Mouse (Mus musculus) ES-CJ7 (cell line): ENCODE results near the gene Copb1.

Experiments used
- DNase-seq: peaks from one replicate; pipeline ENCODE4 v3.0.0; 2011; ENCODE audit warnings: low read depth, low spot score

Copb1 gene

DNA sequence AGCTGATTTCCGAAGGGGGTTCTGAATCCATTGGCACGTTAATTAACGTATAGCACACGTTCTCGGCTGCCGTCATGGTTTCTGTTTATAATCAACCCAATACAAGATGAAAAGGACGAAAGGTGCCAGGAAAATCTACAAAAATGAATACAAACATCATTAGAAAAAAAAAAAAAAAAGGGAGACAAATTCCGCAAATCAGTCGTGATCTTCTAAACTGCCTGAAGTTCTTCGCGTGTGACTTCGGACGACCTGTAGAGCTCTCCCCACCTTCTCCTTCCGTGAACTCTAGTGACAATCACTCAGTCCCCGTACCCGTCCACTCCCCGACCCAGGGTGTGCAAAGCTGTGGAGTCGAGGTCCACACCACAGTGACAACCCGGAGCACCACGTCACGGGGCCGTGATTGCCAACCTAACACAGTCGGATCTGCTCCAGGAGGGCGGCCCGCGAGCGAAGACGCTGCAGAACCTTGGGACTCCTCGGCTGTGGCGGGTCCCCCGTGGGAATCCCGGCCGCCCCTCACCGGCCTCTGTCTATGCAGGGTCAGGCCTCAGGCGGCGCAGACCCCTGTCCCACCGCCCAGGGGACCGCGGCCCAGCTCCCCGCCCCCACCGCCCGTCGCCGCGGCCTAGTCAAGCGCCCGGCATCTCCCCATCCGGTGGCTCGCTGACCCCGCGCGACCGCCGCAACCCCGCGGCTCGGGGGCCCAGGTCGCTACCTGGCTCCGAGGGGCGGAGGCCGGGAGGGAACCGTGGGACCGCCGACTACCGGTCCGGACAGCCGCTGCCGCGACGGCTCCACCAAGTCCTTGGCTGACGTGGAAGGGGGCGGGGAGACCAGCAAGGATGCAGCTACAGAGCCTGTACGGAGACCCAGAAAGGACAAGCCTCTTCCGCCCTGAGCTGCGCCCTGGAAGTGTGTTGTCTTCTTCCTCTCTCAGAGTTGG, at the start of gene Copb1:
Copb1 (minus strand) TSS at position 827 of the 949 bp plus-strand sequence.
- peak; percentile 91 for DNase-seq

DNA sequence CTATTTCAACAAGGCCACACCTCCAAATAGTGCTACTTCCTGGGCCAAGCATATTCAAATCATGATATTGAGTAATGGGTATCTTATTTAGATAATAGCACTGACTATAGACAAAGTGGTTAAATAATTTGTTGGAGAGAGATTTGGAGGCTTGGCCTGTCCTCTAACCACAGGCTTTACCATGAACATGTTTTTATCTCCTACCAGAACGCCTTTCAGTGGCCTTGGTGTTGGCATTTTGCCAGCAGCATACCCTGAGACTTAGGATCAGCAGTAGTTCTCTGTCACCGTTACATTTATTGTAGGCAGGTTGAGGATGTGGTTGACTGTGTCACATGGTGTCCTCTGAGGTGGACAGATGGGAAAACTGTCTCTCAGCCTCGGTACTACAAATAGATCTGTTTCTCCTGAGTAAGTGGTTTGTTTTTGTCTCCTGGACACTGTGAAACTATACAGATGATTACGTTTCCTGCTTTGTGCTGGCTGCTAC, 46.8 kb upstream of the Copb1 start:
- DNase-seq, result no peak

DNA sequence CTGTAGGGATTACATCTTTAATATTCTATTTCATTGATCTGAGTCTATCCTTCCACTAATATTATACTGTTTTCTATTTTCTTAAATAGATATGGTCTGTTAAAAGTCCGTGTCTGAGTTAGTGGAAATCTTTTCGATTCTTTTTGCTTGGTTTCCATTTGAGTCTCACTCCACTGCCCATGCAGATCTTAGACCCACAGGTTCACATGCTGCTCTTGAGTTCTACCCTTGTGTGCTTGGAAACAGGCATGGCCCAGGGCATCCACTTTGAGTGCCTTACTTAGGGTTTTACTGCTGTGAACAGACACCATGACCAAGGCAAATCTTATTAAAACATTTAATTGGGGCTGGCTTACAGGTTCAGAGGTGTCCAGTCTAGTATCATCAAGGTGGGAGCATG, 46.3 kb upstream of the Copb1 start:
- no peak for DNase-seq

DNA sequence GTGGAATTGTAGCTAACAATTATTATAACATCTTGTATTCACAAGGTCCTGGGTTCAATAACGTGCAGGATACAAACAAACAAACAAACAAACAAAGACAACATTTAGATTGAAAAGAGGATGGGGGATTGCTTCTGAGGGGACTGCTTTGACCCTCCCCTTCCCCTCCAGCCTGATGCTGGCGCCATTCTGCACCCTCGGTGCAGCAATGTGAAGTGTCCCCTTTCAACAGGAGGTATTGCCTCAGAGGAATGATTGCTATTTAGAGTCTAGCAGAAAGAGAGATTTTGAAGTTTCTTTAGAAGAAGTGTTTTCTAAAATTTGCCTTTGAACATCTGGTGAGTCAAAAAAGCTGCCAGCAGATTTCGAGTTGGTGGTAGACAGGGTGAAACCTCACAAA, 44.7 kb upstream of the Copb1 start:
- DNase-seq, result no peak

DNA sequence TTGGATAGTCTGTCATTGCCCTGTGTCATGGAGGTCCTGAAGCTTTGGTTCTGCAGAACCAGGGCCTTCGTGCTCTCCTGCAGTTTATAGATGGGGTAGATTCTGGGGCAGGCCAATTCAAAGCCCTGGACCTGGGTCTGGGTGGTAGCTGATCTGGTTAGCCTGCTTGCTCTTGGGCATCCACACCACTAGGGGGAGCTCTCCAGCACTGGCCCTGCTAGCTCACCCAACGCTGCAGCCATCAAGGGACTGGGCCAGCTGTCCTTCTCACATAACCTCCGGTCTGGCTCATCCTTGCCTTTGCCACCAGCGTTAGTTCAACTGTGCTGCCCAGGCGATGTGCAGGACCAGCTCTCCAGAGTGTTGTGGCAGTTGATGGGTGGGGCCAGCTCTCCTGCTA, 40.2 kb upstream of the Copb1 start:
- DNase-seq, result no peak

DNA sequence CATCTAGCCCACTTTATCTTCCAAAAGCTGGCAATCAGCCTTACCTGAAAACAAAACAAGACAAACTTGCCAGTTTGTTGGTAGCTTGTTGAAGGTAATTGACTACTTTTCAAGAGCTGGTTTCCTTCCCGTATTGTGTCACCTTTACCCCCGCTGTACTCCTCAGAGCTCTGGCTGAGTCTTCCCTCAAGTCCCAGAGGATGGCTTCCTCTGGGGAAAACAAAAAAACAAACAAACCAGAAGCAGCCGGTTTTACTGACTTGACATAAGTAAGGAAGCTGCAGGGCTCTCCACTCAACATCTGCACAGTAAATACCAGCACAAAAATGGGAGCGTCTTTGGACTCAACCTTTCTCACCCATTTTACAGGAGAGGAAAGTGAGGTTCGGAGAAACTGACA, 39.4 kb upstream of the Copb1 start:
- DNase-seq, result no peak

DNA sequence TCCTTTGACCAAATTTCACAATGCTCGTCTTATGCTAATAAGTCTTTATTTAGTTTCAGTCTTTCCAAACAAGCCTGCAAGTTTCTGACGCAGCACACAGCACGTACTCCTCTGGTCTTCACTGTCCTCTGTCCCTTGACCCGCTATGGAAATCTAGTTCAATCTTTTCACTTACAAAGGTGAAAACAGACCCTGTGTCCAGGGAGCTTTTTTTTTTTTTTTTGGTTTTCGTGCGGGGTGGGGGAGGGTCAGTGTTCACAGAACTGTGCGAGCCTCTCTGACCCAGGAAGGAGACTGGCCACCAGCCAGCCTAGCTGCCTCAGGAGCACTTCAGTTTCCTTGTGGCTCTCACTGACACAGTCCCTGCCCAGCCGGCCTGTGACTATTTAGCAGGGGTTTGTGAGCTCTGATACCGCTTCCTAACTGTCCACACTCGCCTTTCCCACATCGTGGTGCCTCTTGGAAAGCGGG, 38.0 kb upstream of the Copb1 start:
- DNase-seq, result no peak

DNA sequence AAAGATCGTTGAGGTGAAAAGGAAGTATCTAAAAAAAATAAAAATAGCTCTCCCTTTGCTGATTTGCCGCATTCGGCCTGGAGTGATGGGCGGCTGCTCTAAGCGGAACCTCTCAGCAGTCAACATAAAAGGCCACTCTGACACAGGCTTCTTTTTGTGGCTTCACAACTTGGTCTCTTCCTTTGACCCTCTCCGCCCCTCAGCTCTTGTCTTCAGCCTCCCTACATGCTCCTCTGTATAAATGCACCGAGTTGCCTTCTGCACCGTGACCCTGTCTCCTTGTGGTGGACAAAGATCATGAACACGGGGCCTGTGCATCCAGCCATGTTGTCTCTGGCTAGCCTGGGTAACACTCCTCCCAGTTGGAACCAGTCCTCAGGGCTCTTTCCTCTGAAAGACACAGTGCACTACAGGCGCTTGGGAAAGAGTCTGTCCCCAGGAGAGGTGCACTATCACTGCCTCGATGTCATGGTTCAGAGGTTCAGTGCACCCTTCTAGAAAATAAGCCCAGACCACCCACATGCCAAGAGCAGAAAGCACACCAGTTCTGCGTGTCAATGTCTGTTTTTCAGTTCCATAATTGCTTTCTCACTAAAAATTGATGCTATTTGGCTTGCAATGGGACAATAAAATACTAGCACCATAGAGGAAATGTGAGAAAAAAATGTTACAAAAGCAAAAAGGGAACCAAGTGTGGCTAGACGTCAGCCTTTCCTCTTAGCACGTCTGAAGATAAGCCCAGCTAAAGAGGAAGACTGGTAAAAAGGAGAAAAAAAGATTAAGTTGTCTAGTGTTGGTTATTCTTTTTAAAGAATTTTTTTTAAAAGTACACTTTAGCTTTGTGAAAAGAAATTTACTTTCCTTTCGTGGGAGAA, 37.2 kb upstream of the Copb1 start:
- DNase-seq, result no peak

DNA sequence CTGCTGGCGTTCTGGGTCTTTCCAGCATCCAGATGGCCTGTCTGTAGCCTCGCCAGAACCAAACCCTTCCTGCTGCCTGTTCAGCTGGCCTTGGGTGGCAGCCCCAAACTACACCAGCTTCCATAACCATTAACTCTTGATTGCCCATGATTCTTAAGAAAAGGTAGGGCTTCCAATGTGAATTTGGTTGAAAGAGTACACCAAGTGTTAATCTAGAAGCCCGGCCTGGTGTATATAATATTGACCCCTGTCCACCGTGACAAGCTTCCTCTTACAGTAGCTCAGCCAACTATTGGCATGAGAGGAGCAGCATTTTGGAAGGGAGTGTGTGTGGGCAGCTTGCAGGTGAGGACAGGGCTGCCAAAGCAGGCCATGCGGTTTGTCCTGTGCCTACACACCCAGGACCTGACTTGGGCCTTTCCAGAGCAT, 35.6 kb upstream of the Copb1 start:
- DNase-seq, result no peak

DNA sequence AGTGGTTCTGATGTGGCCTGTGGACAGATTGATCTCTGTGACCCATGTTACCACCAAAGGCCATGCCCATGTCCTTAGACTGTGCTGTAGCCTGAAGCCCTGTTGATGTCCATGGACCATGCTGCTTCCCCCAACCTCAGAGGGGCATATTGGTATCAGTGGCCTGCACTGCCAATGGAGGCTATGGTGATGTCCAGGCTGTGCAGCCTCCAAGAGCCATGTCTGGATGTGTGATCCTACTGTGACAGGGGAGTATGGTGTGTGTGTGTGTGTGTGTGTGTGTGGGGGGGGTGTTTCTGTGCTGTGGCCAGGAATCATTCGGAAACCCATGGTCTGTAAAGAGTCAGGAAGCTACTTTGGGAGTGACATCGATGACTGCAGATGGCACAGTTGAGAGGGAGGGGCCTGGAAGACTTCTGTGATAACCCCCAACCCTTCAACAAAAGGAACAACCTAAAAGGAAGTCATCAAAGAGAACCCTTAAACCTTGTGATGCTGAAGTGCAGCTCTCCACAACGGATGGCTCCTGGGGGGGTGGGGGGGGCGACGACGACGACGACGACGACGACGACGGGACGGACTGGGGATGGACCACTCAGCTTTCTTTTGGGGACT, 29.9 kb upstream of the Copb1 start:
- DNase-seq, result no peak

DNA sequence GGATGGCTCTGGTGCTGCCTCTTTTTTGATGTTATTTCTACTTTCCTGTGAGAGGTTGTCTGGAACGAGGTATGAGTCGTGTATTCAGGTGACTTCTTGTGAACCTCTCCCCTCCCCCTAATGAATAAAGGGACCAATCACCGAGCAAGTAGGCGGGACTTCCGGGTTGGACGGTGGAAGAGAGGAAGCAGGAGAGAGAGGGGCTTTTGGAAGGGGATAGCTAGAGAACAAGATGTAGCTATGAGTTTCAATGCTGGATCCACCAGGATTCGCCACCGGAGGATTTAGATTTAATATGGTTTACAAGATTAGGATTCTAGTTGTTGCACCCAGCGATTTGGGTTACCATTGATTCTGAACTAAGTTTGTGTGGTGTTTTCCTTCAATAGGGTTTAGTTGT, 28.5 kb upstream of the Copb1 start:
- DNase-seq, result no peak

DNA sequence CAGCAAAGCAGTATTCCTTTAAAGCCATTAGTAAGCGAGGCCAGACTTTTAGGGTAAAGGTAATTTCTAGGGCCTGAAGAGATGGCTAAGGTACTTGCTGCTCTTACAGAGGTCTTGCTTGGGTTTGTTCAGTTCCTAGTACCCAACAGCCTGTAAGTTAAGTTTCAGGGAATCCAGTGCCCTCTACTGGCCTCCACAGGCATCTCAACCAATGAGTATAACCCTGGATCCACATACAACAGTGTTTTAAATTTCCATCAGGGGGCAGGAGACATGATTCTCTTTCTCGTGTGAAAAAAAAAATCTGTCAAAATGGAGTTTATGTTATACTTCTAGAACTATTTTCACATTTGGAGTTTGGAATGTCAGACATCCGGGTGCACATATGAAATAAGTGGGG, 27.2 kb upstream of the Copb1 start:
- peak; percentile 79 for DNase-seq

DNA sequence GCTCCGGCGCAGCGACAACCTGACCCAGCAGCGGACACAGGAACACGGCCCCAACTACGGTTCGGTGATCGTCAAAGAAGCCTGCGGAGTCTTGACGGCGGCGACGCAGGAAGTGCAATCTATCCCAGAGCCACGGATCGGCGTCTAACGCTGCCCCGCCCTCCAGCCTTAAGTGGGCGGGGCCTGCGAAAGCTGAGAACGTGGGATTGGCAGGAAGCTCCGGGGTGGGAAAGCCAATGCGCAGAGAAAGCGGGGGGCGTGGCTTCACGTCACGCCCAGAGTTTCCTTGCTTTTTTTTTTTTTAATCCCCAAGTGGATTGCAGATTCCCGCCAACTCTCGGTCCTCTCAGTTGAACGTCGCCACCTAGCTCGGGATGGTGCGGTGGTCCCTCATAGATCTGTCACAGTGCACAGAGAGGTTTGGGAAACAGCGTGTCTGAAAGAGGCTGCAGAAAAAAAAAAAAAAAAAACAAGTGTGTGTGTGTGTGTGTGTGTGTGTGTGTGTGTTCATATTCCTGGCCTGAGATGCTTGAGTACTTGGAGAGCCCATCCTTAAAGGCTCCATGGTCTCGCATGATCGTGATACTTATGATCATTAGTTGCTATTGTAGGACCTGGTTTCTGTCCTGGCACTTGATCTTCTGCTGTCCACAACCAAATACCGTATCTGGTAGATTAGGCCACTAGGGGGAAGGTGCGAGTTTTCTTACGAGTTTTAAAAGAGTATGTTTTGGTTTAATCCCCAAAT, 21.7 kb upstream of the Copb1 start, which contains the start of gene Psma1:
Psma1 (minus strand) TSS at position 114 of the 748 bp plus-strand sequence.
- DNase-seq, result peak; percentile 99

DNA sequence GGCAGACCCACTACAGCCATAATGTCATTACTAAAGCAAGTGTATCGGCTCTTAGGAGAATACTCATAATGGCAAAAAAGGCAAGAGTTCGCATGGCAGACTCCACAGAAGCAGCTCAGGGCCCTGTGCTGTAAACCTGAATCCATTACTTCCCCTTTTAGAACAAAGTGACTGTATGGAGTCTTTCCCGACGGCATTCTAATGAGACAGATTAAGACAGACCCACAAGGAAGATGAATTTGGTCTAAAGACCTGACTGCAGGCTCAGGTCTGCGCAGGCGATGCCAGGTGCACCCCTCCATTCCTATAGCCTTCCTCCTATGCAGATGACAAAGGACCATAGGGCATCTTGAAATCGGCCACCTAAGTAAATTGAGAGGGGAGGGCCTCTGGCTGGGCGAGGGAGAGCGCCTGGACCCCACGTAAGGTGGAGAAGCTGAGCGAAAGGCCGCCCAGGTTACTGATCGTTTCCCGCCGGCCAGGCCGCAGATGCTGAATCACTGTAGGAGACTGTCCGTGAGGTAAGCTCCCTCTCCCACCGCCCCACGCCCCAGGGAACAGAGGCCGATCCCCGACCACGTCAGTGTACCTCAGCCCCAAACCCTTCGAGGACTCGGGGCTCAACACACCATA, 21.0 kb upstream of the Copb1 start:
- peak; percentile 25 for DNase-seq

DNA sequence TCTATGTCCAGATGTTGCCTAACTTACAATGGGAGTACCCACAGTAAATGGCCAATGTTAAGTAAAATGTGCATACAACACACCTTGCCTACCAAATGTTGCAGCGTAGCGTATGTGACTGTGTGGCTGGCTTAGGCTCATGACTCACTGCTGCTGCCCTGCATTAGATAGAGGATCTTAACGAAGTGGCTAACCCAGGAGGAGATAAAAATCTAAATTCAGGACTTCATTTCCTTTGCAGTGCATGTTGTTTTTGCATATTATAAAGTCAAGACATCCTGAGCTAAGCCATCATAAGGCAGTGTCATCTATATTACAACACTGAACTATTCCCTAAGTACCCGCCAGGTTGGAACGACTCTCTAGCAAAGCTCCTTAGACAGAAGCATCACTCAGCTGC, 13.9 kb upstream of the Copb1 start:
- no peak for DNase-seq

DNA sequence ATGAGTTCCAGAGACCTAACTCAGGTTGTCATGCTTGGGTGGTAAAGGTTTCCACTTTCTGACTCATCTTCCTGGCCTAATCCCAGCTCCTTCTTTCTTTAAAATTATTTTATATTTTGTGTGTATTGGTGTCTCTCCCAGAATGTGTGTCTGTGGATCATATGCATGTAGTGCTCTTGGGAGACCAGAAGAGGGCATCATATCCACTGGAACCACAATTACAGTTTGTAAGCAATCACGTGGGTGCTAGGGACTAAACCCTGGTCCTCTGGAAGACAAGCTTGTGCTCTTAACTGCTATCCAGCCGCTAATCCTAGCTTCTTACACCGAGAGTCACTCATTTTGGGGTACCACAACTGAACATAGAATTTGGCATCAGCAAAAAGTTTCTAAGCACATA, 2.8 kb downstream of the Copb1 start:
- peak; percentile 54 for DNase-seq

DNA sequence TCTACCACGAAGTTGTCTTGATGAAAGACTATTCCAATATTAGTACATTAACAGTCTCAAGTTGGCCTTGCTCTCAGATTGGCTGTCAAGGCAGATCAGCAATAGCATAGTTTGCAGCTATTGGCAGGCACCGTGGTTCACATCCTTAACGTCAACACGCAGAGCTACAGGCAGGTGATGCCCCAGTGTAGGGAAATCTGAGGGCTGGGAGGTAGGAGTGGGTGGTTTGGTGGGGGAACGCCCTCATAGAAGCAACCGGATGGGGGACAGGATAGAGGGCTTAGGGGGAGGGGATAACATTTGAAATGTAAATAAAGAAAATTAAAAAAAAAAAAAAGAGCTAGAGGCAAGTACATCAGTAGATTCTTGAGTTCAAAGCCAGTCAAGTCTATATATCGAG, 20.5 kb downstream of the Copb1 start:
- DNase-seq, result peak; percentile 32

DNA sequence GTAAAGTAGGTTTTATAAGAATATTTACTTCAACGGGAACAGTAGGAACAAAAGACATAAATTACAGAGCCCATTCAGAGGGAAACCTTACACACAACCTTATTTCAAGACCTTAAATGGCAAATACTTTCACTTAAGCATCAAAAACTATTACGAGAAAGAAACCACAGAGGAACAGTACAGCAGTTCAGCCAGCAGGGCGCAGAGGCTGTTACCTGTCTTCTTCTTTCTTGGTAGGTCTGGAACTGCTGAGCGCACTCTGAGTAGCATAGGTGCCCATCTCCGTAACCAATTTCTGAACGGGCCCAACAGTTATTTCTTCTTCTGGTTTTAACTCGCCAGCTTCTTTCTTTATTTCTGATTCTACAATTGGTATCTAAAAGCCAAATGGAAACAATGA, 21.5 kb downstream of the Copb1 start:
- peak; percentile 14 for DNase-seq

DNA sequence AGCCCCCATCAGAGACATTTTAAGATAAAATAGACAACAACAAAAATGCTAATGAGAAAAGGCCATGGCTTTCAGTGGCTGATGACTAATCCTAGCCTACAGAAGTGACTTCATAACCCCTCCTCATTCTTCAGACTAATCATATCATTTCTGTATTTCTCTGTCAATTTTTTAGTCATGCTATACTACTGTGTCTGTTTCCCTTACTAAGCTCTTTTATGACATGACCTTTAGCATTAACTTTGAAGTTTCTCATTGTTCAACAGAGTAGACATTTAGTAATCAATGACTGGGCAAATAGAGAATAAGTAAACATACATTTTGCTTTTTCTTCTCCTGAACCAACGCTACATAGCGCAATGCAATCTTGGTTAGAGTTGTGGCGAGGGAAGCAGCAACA, 22.7 kb downstream of the Copb1 start:
- DNase-seq, result no peak

DNA sequence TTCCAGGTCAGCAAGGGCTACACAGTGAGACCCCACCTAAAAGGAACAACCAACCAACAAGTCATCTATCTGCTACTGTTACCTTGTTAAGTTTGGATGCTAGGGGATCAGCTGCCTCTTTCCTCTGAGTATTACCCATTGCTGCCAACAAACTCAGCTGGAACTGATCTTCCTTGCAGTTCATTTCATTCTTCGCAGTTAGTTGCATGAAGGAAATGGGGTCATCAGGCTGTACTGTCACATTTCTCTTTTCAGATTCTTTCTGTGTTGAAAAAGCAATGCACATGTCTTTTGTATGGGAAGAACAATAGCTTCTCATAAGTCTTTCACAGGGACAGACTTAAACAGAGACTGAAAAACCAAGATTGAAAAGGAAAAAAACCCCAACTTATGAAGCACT, 28.0 kb downstream of the Copb1 start:
- no peak for DNase-seq

DNA sequence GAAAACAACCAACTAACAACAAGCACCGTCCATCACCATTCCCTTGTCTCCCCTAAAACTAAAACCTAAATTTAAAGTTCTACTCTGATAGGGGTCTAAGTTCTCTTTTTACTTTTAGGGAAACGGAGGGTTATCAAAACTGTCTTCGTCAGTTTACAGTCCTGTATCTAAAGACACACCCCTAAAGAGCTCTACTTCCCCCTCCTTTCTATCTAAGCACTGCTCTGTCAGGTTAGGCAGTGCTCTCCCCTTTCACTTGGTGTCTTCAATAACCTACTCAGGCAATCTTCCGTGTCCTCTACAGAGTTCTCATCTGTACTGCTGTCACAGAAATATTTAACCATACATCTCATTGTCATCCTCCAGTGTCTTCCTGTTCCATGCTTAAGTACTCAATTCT, 34.1 kb downstream of the Copb1 start:
- no peak for DNase-seq
